Mouse (Mus musculus): ENCODE data around the gene Rbfox1. TPM values are rescaled to one million over a fixed set of nuclear protein-coding genes. Genes with fewer than 3 reads are reported as not detected.

Rbfox1 gene
- polyA plus RNA-seq, 1 experiment from 2014 or later: 2.2 TPM

GRCm38 (mm10) chr16:6164476-6164875 lies 279.3 kb downstream of the Rbfox1 start:
- ATAC-seq (ENCODE audit: borderline replicate concordance, extremely low read depth, low FRiP score, low TSS enrichment): no peak
- Histone ChIP-seq H3K36me3 (no peaks in the 10 kb centered on the region), H3K4me1 (no peaks in the 10 kb centered on the region), H3K9ac (no peak overlapping the region), H3K4me3 (no peak overlapping the region), H3K4me2 (no peak overlapping the region), H3K9me3 (no peaks in the 10 kb centered on the region), H3K27ac (no peak overlapping the region), H3K27me3 (no peaks in the 10 kb centered on the region)
- WGBS: 75% methylated on average over 4 of the region's 4 CpGs

- no peaks in the 10 kb centered on the region for H3K27me3 ChIP-seq
- H3K4me1 ChIP-seq: no peaks in the 10 kb centered on the region
- no peaks in the 10 kb centered on the region for H3K9me3 ChIP-seq
- no peak overlapping the region for H3K27ac ChIP-seq
- H3K9ac ChIP-seq: no peak overlapping the region
- no peak for ATAC-seq (ENCODE audit: borderline replicate concordance, extremely low read depth, low FRiP score, low TSS enrichment)
- H3K4me3 ChIP-seq: no peak overlapping the region
- no peaks in the 10 kb centered on the region for H3K36me3 ChIP-seq
- WGBS: 43% methylated on average over 5 of the region's 5 CpGs
- no peak overlapping the region for H3K4me2 ChIP-seq
Measured at GRCm38 (mm10) chr16:6169346-6169745, 284.2 kb downstream of the Rbfox1 start.

GRCm38 (mm10) chr16:6180819-6181218 lies 295.7 kb downstream of the Rbfox1 start:
- 90% methylated on average over 9 of the region's 9 CpGs for WGBS
- Histone ChIP-seq H3K27me3 (no peaks in the 10 kb centered on the region), H3K9me3 (no peaks in the 10 kb centered on the region), H3K9ac (no peak overlapping the region), H3K36me3 (no peaks in the 10 kb centered on the region), H3K4me1 (no peaks in the 10 kb centered on the region), H3K4me3 (no peak overlapping the region), H3K4me2 (no peak overlapping the region), H3K27ac (no peak overlapping the region)
- ATAC-seq (ENCODE audit: borderline replicate concordance, extremely low read depth, low FRiP score, low TSS enrichment): no peak

DNA sequence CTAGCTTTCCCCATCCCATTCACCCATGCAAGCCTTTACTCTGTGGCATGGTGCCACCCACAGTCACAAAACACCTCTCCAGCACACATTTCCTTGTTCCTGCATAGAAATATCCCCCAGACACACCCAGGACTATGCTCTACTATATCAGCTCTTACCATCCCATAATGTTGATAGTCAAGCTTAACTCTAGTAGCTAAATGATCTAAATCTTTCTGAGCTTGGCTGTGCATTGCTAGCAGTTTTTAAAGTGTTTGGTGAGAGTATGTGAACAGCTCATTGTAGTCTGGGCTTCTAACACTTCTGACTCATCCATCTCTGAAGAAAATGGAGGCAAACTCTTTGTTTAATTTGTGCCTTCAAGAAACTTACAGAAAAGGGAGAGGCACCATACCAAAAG lies 297.2 kb downstream of the Rbfox1 start:
- Histone ChIP-seq H3K27ac (no peak overlapping the region), H3K27me3 (no peaks in the 10 kb centered on the region), H3K36me3 (no peaks in the 10 kb centered on the region), H3K9ac (no peak overlapping the region), H3K4me1 (no peaks in the 10 kb centered on the region), H3K4me2 (no peak overlapping the region), H3K4me3 (no peak overlapping the region), H3K9me3 (no peaks in the 10 kb centered on the region)
- ATAC-seq (ENCODE audit: borderline replicate concordance, extremely low read depth, low FRiP score, low TSS enrichment): no peak

DNA sequence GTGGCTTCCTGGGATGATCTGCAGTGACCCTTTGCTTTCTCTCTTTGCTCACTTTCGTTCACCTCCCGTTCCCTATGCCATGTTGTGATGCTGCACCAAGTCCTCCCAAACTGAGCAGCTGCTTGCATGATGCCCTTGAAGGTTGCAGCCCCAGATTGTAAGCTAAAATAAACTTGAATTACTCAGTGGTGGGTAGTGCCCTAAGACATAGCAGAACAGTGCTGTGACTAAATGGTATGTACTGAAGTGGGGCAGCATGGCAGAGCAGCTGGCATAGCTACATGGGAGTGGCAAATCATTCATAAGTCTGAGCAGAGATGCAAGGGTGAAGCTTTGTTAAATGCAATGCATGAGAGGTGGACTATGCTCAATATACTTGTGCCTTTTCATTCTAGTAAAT lies 307.2 kb downstream of the Rbfox1 start:
- Histone ChIP-seq H3K4me1 (no peaks in the 10 kb centered on the region), H3K4me3 (no peak overlapping the region), H3K27me3 (no peaks in the 10 kb centered on the region), H3K27ac (no peak overlapping the region), H3K9ac (no peak overlapping the region), H3K36me3 (no peaks in the 10 kb centered on the region), H3K4me2 (no peak overlapping the region), H3K9me3 (no peaks in the 10 kb centered on the region)
- WGBS: 72% methylated on average over 2 of the region's 2 CpGs
- ATAC-seq (ENCODE audit: borderline replicate concordance, extremely low read depth, low FRiP score, low TSS enrichment): no peak

DNA sequence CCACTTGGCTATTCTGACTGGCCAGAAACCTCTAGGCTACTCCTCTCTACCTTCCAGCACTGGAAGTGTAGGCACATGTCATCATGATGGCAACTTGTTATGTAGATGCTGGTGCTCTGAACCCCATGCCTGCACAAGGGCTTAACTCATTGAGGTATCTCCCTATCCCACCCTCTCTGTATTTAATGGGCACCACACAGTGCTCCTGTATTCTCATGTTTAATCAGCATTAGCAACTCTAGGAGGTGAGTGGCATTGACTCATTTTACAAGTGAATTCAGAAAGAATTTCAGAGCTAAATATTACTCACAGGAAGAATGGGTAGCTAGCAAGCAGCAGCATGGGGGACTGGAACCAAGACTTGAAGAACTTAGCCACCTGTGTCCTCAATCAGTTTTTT lies 321.3 kb downstream of the Rbfox1 start:
- Histone ChIP-seq H3K27ac (no peak overlapping the region), H3K4me1 (no peaks in the 10 kb centered on the region), H3K4me2 (no peak overlapping the region), H3K36me3 (no peaks in the 10 kb centered on the region), H3K27me3 (no peaks in the 10 kb centered on the region), H3K9me3 (no peaks in the 10 kb centered on the region), H3K9ac (no peak overlapping the region), H3K4me3 (no peak overlapping the region)
- ATAC-seq (ENCODE audit: borderline replicate concordance, extremely low read depth, low FRiP score, low TSS enrichment): no peak

- Histone ChIP-seq H3K27ac (no peak overlapping the region), H3K9ac (no peak overlapping the region), H3K9me3 (no peaks in the 10 kb centered on the region), H3K27me3 (no peaks in the 10 kb centered on the region), H3K4me3 (no peak overlapping the region), H3K4me1 (no peaks in the 10 kb centered on the region), H3K4me2 (no peak overlapping the region), H3K36me3 (no peaks in the 10 kb centered on the region)
- 25% methylated on average over 3 of the region's 3 CpGs for WGBS
- ATAC-seq (ENCODE audit: borderline replicate concordance, extremely low read depth, low FRiP score, low TSS enrichment): no peak; the same call in 1 of the 2 replicates
Measured at GRCm38 (mm10) chr16:6212916-6213315, 327.8 kb downstream of the Rbfox1 start.

- Histone ChIP-seq H3K36me3 (no peaks in the 10 kb centered on the region), H3K4me2 (no peak overlapping the region), H3K9me3 (no peaks in the 10 kb centered on the region), H3K4me1 (no peaks in the 10 kb centered on the region), H3K27me3 (no peaks in the 10 kb centered on the region), H3K9ac (no peak overlapping the region), H3K27ac (no peak overlapping the region), H3K4me3 (no peak overlapping the region)
- WGBS: 52% methylated on average over 6 of the region's 6 CpGs
- ATAC-seq (ENCODE audit: borderline replicate concordance, extremely low read depth, low FRiP score, low TSS enrichment): no peak
Measured at GRCm38 (mm10) chr16:6227449-6227848, 342.3 kb downstream of the Rbfox1 start.

DNA sequence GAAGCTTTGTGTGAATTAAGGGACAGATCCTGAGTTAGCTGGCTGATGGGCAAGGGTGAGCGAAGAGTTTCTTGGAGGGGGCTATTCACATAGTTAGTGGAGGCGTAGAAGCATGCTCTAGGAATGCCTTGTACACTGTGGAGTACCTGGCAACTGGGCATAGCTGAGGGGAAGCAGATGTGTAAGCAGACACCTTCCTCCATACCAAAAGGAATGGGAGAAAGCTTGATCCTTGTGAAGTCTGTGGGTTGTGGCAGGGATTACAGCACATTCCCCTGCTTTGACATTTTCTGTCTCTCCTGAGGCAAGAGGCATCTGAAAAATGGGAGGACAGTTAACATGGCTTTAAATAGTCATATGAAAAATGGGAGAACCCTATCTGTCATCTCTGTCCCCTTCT lies 347.8 kb downstream of the Rbfox1 start:
- H3K4me1 ChIP-seq: no peaks in the 10 kb centered on the region
- no peaks in the 10 kb centered on the region for H3K9me3 ChIP-seq
- ATAC-seq (ENCODE audit: borderline replicate concordance, extremely low read depth, low FRiP score, low TSS enrichment): no peak
- no peaks in the 10 kb centered on the region for H3K27me3 ChIP-seq
- H3K4me2 ChIP-seq: no peak overlapping the region
- no peaks in the 10 kb centered on the region for H3K36me3 ChIP-seq
- no peak overlapping the region for H3K27ac ChIP-seq
- no peak overlapping the region for H3K9ac ChIP-seq
- no peak overlapping the region for H3K4me3 ChIP-seq
- 91% methylated on average over 2 of the region's 2 CpGs for WGBS

GRCm38 (mm10) chr16:6241393-6241792 lies 356.2 kb downstream of the Rbfox1 start:
- ATAC-seq (ENCODE audit: borderline replicate concordance, extremely low read depth, low FRiP score, low TSS enrichment): no peak
- H3K9me3 ChIP-seq: no peaks in the 10 kb centered on the region
- no peaks in the 10 kb centered on the region for H3K36me3 ChIP-seq
- no peaks in the 10 kb centered on the region for H3K4me1 ChIP-seq
- no peak overlapping the region for H3K4me3 ChIP-seq
- no peak overlapping the region for H3K9ac ChIP-seq
- no peak overlapping the region for H3K4me2 ChIP-seq
- H3K27me3 ChIP-seq: no peaks in the 10 kb centered on the region
- no peak overlapping the region for H3K27ac ChIP-seq
- 92% methylated on average over 4 of the region's 4 CpGs for WGBS

DNA sequence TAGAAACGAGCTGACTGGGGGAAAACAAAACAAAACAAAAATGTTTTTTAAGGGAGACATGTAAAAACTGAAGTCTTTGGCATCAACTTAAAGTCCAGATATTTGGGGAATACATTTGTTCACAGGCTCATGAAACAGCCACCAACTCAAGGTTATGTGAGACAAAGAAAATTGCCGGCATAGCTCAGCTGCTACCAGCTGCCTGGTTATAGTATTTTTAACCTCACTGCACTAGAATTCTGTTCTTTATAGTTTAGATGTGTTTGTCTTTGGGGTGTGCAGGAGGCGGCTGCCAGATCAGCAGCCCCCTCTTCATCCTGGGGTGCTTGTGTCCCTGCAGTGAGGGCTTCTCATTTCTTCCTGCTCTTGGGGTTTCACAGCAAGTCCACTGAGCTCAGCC lies 357.3 kb downstream of the Rbfox1 start:
- Histone ChIP-seq H3K4me2 (no peak overlapping the region), H3K27ac (no peak overlapping the region), H3K36me3 (no peaks in the 10 kb centered on the region), H3K27me3 (no peaks in the 10 kb centered on the region), H3K9me3 (no peaks in the 10 kb centered on the region), H3K4me1 (no peaks in the 10 kb centered on the region), H3K4me3 (no peak overlapping the region), H3K9ac (no peak overlapping the region)
- 62% methylated on average over 3 of the region's 3 CpGs for WGBS
- no peak for ATAC-seq (ENCODE audit: borderline replicate concordance, extremely low read depth, low FRiP score, low TSS enrichment)

GRCm38 (mm10) chr16:6247569-6247968 lies 362.4 kb downstream of the Rbfox1 start:
- no peak overlapping the region for H3K27ac ChIP-seq
- H3K9ac ChIP-seq: no peak overlapping the region
- no peak for ATAC-seq (ENCODE audit: borderline replicate concordance, extremely low read depth, low FRiP score, low TSS enrichment)
- H3K4me2 ChIP-seq: no peak overlapping the region
- no peaks in the 10 kb centered on the region for H3K9me3 ChIP-seq
- no peaks in the 10 kb centered on the region for H3K36me3 ChIP-seq
- 81% methylated on average over 4 of the region's 4 CpGs for WGBS
- H3K27me3 ChIP-seq: no peaks in the 10 kb centered on the region
- no peak overlapping the region for H3K4me3 ChIP-seq
- H3K4me1 ChIP-seq: no peaks in the 10 kb centered on the region

DNA sequence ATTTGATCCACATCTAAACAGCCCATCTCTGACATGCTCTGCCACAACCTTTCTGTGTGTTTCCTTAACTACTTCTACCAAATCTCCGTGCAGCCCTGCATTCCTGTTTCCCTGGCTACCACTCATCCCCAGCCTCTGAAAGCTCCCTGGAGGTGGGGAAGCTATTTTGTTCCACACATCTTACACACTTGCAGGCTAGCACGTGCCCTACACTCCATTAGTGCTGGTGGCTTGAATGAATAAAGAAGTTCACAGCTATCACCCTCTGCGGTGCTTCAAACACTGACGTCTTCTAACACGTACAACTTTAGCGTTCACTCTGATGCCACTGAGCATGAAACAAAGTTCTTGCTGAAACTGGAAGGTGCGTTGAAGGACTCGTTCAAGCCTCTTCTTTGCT lies 379.4 kb downstream of the Rbfox1 start:
- Histone ChIP-seq H3K4me1 (no peaks in the 10 kb centered on the region), H3K27ac (no peak overlapping the region), H3K9ac (no peak overlapping the region), H3K36me3 (no peaks in the 10 kb centered on the region), H3K4me2 (no peak overlapping the region), H3K9me3 (no peaks in the 10 kb centered on the region), H3K4me3 (no peak overlapping the region), H3K27me3 (no peaks in the 10 kb centered on the region)
- no peak for ATAC-seq (ENCODE audit: borderline replicate concordance, extremely low read depth, low FRiP score, low TSS enrichment)
- 72% methylated on average over 8 of the region's 8 CpGs for WGBS
